Mouse (Mus musculus): ENCODE data around the gene Slc12a9. TPM values are rescaled to one million over a fixed set of nuclear protein-coding genes. Genes with fewer than 3 reads are reported as not detected.

Slc12a9 gene
- polyA plus RNA-seq, 1 experiment from 2014 or later = 24.5 TPM

GRCm38 (mm10) chr5:137305822-137306221 is 27.6 kb downstream of the Slc12a9 start:
- ATAC-seq = no peak
- Histone ChIP-seq H3K4me1 (ENCODE audit: control insufficient read depth, insufficient read depth, low read depth, low read length) (peaks cover 33% of the 10 kb centered on the region), H3K4me3 (ENCODE audit: low read length) (peak overlapping the region; percentile 69), H3K4me2 (ENCODE audit: low read length) (peak overlapping the region; percentile 81), H3K27me3 (replicated peaks; ENCODE audit: control insufficient read depth, insufficient read depth, low read length) (no peaks in the 10 kb centered on the region), H3K36me3 (ENCODE audit: control insufficient read depth, insufficient read depth, low read length) (peaks cover 18% of the 10 kb centered on the region), H3K9ac (ENCODE audit: low read depth, low read length) (peak overlapping the region; percentile 19; the same call in 1 of the 2 replicates), H3K9me3 (ENCODE audit: control insufficient read depth, low read length) (no peaks in the 10 kb centered on the region), H3K27ac (ENCODE audit: low read depth, low read length) (no peak overlapping the region)
- WGBS = 56% methylated on average over 3 of the region's 3 CpGs

GRCm38 (mm10) chr5:137304816-137305215 is 28.6 kb downstream of the Slc12a9 start:
- H3K4me2 ChIP-seq (ENCODE audit: low read length) = peak overlapping the region; percentile 81
- peaks cover 33% of the 10 kb centered on the region for H3K4me1 ChIP-seq (ENCODE audit: control insufficient read depth, insufficient read depth, low read depth, low read length)
- WGBS = 41% methylated on average over 4 of the region's 4 CpGs
- no peaks in the 10 kb centered on the region for H3K9me3 ChIP-seq (ENCODE audit: control insufficient read depth, low read length)
- peak overlapping the region; percentile 10; the same call in 1 of the 2 replicates for H3K4me3 ChIP-seq (ENCODE audit: low read length)
- H3K27ac ChIP-seq (ENCODE audit: low read depth, low read length) = no peak overlapping the region
- peak overlapping the region; percentile 18; the same call in 1 of the 2 replicates for H3K9ac ChIP-seq (ENCODE audit: low read depth, low read length)
- no peaks in the 10 kb centered on the region for H3K27me3 ChIP-seq (replicated peaks; ENCODE audit: control insufficient read depth, insufficient read depth, low read length)
- H3K36me3 ChIP-seq (ENCODE audit: control insufficient read depth, insufficient read depth, low read length) = peaks cover 28% of the 10 kb centered on the region
- no peak for ATAC-seq

GRCm38 (mm10) chr5:137304165-137304564 is 29.2 kb downstream of the Slc12a9 start:
- Histone ChIP-seq H3K27ac (ENCODE audit: low read depth, low read length) (no peak overlapping the region), H3K4me3 (ENCODE audit: low read length) (no peak overlapping the region), H3K9ac (ENCODE audit: low read depth, low read length) (no peak overlapping the region), H3K27me3 (replicated peaks; ENCODE audit: control insufficient read depth, insufficient read depth, low read length) (no peaks in the 10 kb centered on the region), H3K9me3 (ENCODE audit: control insufficient read depth, low read length) (no peaks in the 10 kb centered on the region), H3K36me3 (ENCODE audit: control insufficient read depth, insufficient read depth, low read length) (peaks cover 34% of the 10 kb centered on the region), H3K4me2 (ENCODE audit: low read length) (no peak overlapping the region), H3K4me1 (ENCODE audit: control insufficient read depth, insufficient read depth, low read depth, low read length) (peaks cover 33% of the 10 kb centered on the region)
- 93% methylated on average over 3 of the region's 3 CpGs for WGBS
- no peak for ATAC-seq

GRCm38 (mm10) chr5:137303609-137304008 is 29.8 kb downstream of the Slc12a9 start:
- Histone ChIP-seq H3K36me3 (ENCODE audit: control insufficient read depth, insufficient read depth, low read length) (peaks cover 37% of the 10 kb centered on the region), H3K9ac (ENCODE audit: low read depth, low read length) (no peak overlapping the region), H3K27ac (ENCODE audit: low read depth, low read length) (no peak overlapping the region)

GRCm38 (mm10) chr5:137301253-137301652 is 32.1 kb downstream of the Slc12a9 start:
- 62% methylated on average over 16 of the region's 21 CpGs for WGBS
- no peak overlapping the region for H3K4me3 ChIP-seq (ENCODE audit: low read length)
- H3K4me2 ChIP-seq (ENCODE audit: low read length) = no peak overlapping the region
- H3K27ac ChIP-seq (ENCODE audit: low read depth, low read length) = no peak overlapping the region
- peaks cover 25% of the 10 kb centered on the region for H3K4me1 ChIP-seq (ENCODE audit: control insufficient read depth, insufficient read depth, low read depth, low read length)
- H3K27me3 ChIP-seq (replicated peaks; ENCODE audit: control insufficient read depth, insufficient read depth, low read length) = no peaks in the 10 kb centered on the region
- peaks cover 61% of the 10 kb centered on the region for H3K36me3 ChIP-seq (ENCODE audit: control insufficient read depth, insufficient read depth, low read length)
- H3K9me3 ChIP-seq (ENCODE audit: control insufficient read depth, low read length) = no peaks in the 10 kb centered on the region
- ATAC-seq = 0 out of 2 replicates have a peak, but pooled peaks have one; percentile 57
- no peak overlapping the region for H3K9ac ChIP-seq (ENCODE audit: low read depth, low read length)

More at GRCm38 (mm10) chr5:137303609-137304008, 29.8 kb downstream of the Slc12a9 start:
- no peak for ATAC-seq
- no peak overlapping the region for H3K4me2 ChIP-seq (ENCODE audit: low read length)
- H3K9me3 ChIP-seq (ENCODE audit: control insufficient read depth, low read length) = no peaks in the 10 kb centered on the region
- 87% methylated on average over 4 of the region's 4 CpGs for WGBS
- H3K27me3 ChIP-seq (replicated peaks; ENCODE audit: control insufficient read depth, insufficient read depth, low read length) = no peaks in the 10 kb centered on the region
- H3K4me3 ChIP-seq (ENCODE audit: low read length) = no peak overlapping the region
- H3K4me1 ChIP-seq (ENCODE audit: control insufficient read depth, insufficient read depth, low read depth, low read length) = peaks cover 33% of the 10 kb centered on the region

GRCm38 (mm10) chr5:137299240-137299639 is 34.2 kb downstream of the Slc12a9 start:
- Histone ChIP-seq H3K4me3 (ENCODE audit: low read length) (no peak overlapping the region), H3K4me1 (ENCODE audit: control insufficient read depth, insufficient read depth, low read depth, low read length) (peaks cover 12% of the 10 kb centered on the region), H3K9me3 (ENCODE audit: control insufficient read depth, low read length) (no peaks in the 10 kb centered on the region), H3K9ac (ENCODE audit: low read depth, low read length) (no peak overlapping the region), H3K4me2 (ENCODE audit: low read length) (no peak overlapping the region), H3K27me3 (replicated peaks; ENCODE audit: control insufficient read depth, insufficient read depth, low read length) (no peaks in the 10 kb centered on the region), H3K36me3 (ENCODE audit: control insufficient read depth, insufficient read depth, low read length) (peaks cover 74% of the 10 kb centered on the region), H3K27ac (ENCODE audit: low read depth, low read length) (no peak overlapping the region)
- WGBS = 96% methylated on average over 7 of the region's 7 CpGs
- ATAC-seq = no peak

- Histone ChIP-seq H3K9ac (ENCODE audit: low read depth, low read length) (no peak overlapping the region), H3K4me1 (ENCODE audit: control insufficient read depth, insufficient read depth, low read depth, low read length) (peaks cover 20% of the 10 kb centered on the region), H3K4me2 (ENCODE audit: low read length) (no peak overlapping the region), H3K4me3 (ENCODE audit: low read length) (no peak overlapping the region), H3K27me3 (replicated peaks; ENCODE audit: control insufficient read depth, insufficient read depth, low read length) (no peaks in the 10 kb centered on the region), H3K36me3 (ENCODE audit: control insufficient read depth, insufficient read depth, low read length) (peaks cover 66% of the 10 kb centered on the region), H3K27ac (ENCODE audit: low read depth, low read length) (no peak overlapping the region), H3K9me3 (ENCODE audit: control insufficient read depth, low read length) (no peaks in the 10 kb centered on the region)
- no peak for ATAC-seq
- WGBS = 92% methylated on average over 14 of the region's 14 CpGs
These were observed 36.3 kb downstream of the Slc12a9 start for GRCm38 (mm10) chr5:137297126-137297525.

- ATAC-seq = no peak
- no peak overlapping the region for H3K9ac ChIP-seq (ENCODE audit: low read depth, low read length)
- H3K4me3 ChIP-seq (ENCODE audit: low read length) = no peak overlapping the region
These were observed 37.7 kb downstream of the Slc12a9 start for GRCm38 (mm10) chr5:137295712-137296111.

GRCm38 (mm10) chr5:137295296-137295695 is 38.1 kb downstream of the Slc12a9 start:
- peak overlapping the region; percentile 85 for H3K9ac ChIP-seq (ENCODE audit: low read depth, low read length)
- peaks cover 7% of the 10 kb centered on the region for H3K27me3 ChIP-seq (replicated peaks; ENCODE audit: control insufficient read depth, insufficient read depth, low read length)
- H3K4me3 ChIP-seq (ENCODE audit: low read length) = peak overlapping the region; percentile 64
- WGBS = 81% methylated on average over 9 of the region's 9 CpGs
- no peak for ATAC-seq
- peak overlapping the region; percentile 100 for H3K4me2 ChIP-seq (ENCODE audit: low read length)
- H3K36me3 ChIP-seq (ENCODE audit: control insufficient read depth, insufficient read depth, low read length) = peaks cover 51% of the 10 kb centered on the region
- peaks cover 23% of the 10 kb centered on the region for H3K4me1 ChIP-seq (ENCODE audit: control insufficient read depth, insufficient read depth, low read depth, low read length)
- no peaks in the 10 kb centered on the region for H3K9me3 ChIP-seq (ENCODE audit: control insufficient read depth, low read length)
- H3K27ac ChIP-seq (ENCODE audit: low read depth, low read length) = no peak overlapping the region

More at GRCm38 (mm10) chr5:137295712-137296111, 37.7 kb downstream of the Slc12a9 start:
- H3K4me2 ChIP-seq (ENCODE audit: low read length) = no peak overlapping the region
- H3K9me3 ChIP-seq (ENCODE audit: control insufficient read depth, low read length) = no peaks in the 10 kb centered on the region
- 0 out of 2 replicates have a peak, but pooled peaks cover 5% of the 10 kb centered on the region for H3K27me3 ChIP-seq (replicated peaks; ENCODE audit: control insufficient read depth, insufficient read depth, low read length)
- H3K36me3 ChIP-seq (ENCODE audit: control insufficient read depth, insufficient read depth, low read length) = peaks cover 55% of the 10 kb centered on the region
- WGBS = 91% methylated on average over 15 of the region's 15 CpGs
- H3K27ac ChIP-seq (ENCODE audit: low read depth, low read length) = no peak overlapping the region
- H3K4me1 ChIP-seq (ENCODE audit: control insufficient read depth, insufficient read depth, low read depth, low read length) = peaks cover 21% of the 10 kb centered on the region

Measured in hindbrain, embryonic 16.5 days (tissue).